Mouse (Mus musculus) spleen, adult 2 months (tissue): ENCODE results near the gene Epha4. TPM values are rescaled to one million over a fixed set of nuclear protein-coding genes. Genes with fewer than 3 reads are reported as not detected.

Experiments used
- DNase-seq, 2 experiments: peaks; one replicate each; pipeline versions ENCODE4 v3.0.0 to v3.0.0-alpha.2; 2012 to 2021; ENCODE audit warnings: low spot score in 2 of 2, low read depth in 1 of 2
- H3K27ac ChIP-seq: fragments of 200-500 bp; 2 replicates; pipeline ENCODE4 v1.5.1; 2012; ENCODE audit warnings: low read length, inconsistent platforms; ENCODE audit not compliant: insufficient read depth
- H3K27me3 ChIP-seq: fragments of 200-500 bp; 2 replicates; pipeline ENCODE4 v1.6.1; 2012; ENCODE audit warnings: mild to moderate bottlenecking, moderate library complexity, low read length, inconsistent platforms; ENCODE audit not compliant: control insufficient read depth, insufficient read depth
- H3K36me3 ChIP-seq: fragments of 200-500 bp; 2 replicates; pipeline ENCODE4 v1.6.1; 2012; ENCODE audit warnings: mild to moderate bottlenecking, low read length, inconsistent platforms; ENCODE audit not compliant: control insufficient read depth, insufficient read depth
- H3K4me1 ChIP-seq: fragments of 200-500 bp; 2 replicates; pipeline ENCODE4 v1.6.1; 2011; ENCODE audit warnings: inconsistent platforms; ENCODE audit not compliant: control insufficient read depth, insufficient read depth, insufficient read length
- H3K4me3 ChIP-seq: fragments of 200-500 bp; 2 replicates; pipeline ENCODE4 v1.5.1; 2011; ENCODE audit warnings: mild to moderate bottlenecking, inconsistent platforms; ENCODE audit not compliant: insufficient read depth, insufficient read length; ENCODE audit errors: extremely low read depth
- CTCF ChIP-seq: fragments of 200-500 bp; IDR thresholded peaks from 2 replicates; pipeline ENCODE4 v1.5.1; 2011; ENCODE audit warnings: mild to moderate bottlenecking, inconsistent platforms; ENCODE audit not compliant: insufficient read depth, insufficient read length, insufficient replicate concordance; ENCODE audit errors: extremely low read depth
- POLR2A ChIP-seq: fragments of 200-500 bp; IDR thresholded peaks from 2 replicates; pipeline ENCODE4 v1.6.1; 2011; ENCODE audit warnings: low read depth, low read length, inconsistent platforms
- WGBS: fragments of 180-500 bp; shearing (Covaris S2); methylation state at CpG from one replicate; pipeline ENCODE4 v1.1.7; 2018; 5-methylcytosine and 5-hydroxymethylcytosine counted together
- polyA plus RNA-seq: library from polyadenylated mRNA; depleted of rRNA; stranded (reverse); fragments of >200 nt; gene quantifications from 2 replicates; pipeline ENCODE4 v1.2.3, GENCODE M21; 2012

Epha4 gene
- polyA plus RNA-seq, 1 experiment, result 0.36 TPM

DNA sequence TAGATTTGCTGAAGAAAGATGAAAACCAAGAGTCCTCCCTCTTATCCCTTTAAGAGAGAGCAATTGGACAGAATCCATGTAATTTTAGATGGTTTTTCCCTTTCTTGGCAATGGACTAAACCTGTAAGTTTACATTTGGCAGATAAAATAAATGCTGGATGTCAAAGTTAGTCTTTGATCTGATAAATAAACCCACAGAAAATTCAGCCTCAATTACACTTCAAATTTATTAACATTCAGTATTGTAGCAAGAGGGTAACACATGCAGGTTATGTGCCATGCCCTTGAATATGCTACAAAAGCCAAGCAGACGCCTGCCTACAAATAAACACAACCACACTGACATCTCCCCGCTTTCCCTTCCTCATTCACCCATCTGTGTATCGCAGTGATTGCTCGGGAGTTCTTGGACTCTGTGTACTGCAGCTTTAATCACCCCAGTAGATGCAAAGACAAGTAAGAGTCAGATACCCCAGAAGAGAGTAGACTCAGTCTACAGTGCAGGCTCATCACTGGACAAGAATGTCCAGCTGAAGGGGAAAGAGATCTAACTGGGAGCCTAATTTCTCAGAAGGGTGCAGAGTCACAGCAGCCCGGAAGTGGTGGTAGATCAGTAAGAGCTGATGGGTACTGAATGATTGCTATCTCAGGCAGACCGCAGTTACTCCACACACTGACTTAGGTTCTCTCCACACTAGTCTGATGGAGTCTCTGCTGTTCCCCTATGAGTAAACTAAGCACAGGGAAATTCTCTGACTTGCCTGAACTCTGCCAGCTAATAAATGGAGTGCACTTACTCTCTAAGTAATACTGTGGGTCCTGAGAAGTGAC is 29.9 kb downstream of the Epha4 start:
- TF ChIP-seq CTCF (no peak), POLR2A (no peak)
- Histone ChIP-seq H3K4me1 (no peaks in the 10 kb centered on the region), H3K4me3 (no peak overlapping the region), H3K36me3 (no peaks in the 10 kb centered on the region), H3K27ac (no peak overlapping the region), H3K27me3 (no peaks in the 10 kb centered on the region)
- DNase-seq, result no peak
- WGBS, result 75% methylated on average over 6 of the region's 6 CpGs

DNA sequence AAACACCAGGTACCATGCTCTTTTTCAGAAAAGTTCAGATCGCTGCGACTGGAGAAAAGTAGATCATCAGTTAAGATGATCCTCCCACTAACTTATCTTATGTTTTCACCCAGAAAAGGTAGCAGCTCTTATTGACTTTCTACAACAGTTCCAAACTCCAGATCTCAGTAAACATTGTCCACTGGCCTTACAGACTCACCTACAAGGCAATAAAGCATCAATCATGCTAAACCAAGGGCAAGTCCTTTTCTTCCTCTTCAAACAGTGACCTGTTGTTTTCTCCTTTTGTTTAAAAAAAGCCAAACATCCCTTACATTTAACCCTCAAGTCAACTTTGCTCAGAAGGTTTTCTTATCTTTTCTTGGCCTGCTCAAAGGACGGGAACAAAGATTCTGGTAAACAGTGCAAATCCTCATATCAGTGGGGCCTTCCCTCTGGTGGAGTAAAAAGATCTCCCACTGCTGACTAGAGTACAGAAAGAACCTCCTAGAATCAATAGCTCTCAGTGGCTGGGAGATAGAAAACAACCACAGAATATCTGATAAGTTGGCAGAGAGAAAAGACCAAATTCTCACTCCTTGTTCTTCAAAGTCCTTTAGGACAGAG is 39.0 kb downstream of the Epha4 start:
- TF ChIP-seq CTCF (no peak), POLR2A (no peak)
- no peak for DNase-seq
- no peaks in the 10 kb centered on the region for H3K36me3 ChIP-seq
- H3K4me1 ChIP-seq, result no peaks in the 10 kb centered on the region
- 83% methylated on average over 3 of the region's 3 CpGs for WGBS
- no peak overlapping the region for H3K4me3 ChIP-seq
- no peak overlapping the region for H3K27ac ChIP-seq
- no peaks in the 10 kb centered on the region for H3K27me3 ChIP-seq

DNA sequence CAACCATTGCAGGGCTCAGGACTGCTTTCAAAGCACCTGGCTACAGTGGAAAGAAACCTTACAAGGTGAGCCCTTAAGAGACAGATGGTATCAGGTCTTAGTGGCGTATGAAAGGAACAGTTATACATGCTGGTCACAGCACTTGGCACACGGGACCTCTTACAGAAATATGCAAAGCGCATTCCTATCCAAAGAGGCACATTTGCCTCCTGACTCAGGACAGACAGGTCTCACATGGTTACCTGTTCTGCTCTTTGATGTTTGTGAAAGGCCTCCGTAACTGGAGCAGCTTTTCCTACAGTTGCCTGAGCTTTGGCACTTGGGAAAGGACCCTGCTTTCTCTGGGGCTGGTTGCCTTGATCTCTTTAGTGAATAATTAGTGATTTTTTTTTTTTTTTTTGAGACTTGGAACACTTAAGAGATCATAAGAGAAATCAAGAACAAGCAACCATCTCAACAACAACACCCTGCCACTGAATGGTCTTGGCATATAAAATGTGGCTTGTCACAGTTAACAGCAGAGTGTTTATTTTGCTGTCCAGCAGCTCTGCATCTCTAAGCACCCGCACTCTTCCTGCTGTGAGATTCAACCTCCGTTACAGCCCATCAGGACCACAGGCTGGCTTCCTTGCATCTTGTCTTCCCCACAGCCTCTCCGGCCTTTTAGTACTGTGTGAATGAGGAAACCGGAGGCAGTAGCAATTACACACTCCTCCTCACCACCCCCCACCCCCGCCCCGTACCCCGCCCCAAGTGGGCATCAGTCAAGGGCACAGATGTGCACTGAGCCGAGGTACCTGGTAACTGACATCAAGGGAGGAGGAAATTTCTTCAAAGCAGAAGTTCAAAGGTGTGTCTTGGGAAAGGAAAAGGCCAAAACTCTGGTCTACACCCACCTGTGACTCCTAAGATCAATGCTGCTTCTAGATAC is 41.2 kb downstream of the Epha4 start:
- TF ChIP-seq CTCF (no peak), POLR2A (no peak)
- H3K4me3 ChIP-seq, result no peak overlapping the region
- no peaks in the 10 kb centered on the region for H3K27me3 ChIP-seq
- no peaks in the 10 kb centered on the region for H3K4me1 ChIP-seq
- WGBS, result 78% methylated on average over 12 of the region's 12 CpGs
- H3K36me3 ChIP-seq, result no peaks in the 10 kb centered on the region
- DNase-seq, result no peak
- H3K27ac ChIP-seq, result no peak overlapping the region

DNA sequence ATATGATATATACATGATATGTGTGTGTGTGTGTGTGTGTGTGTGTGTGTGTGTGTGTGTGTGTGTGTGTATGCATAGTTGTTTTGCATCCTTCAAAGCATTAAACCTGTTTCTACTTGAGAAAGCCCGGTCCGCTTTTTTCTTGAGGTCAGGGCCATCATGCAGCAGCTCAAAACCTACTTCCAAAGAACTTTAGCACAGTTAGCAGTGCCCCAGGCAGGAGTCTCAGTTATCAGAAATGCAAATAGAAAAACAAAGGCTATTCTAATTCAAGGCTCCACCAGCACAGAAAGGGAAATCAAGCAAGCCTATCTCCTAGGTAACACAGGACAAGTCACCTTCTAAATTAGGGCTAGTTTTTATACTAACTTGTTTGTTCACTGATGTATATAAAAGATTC is 42.3 kb downstream of the Epha4 start:
- H3K4me1 ChIP-seq, result no peaks in the 10 kb centered on the region
- no peak for TF ChIP-seq CTCF
- no peak for TF ChIP-seq POLR2A
- no peak for DNase-seq
- no peak overlapping the region for H3K4me3 ChIP-seq
- H3K27ac ChIP-seq, result no peak overlapping the region
- WGBS, result 92% methylated on average over 2 of the region's 2 CpGs
- no peaks in the 10 kb centered on the region for H3K27me3 ChIP-seq
- H3K36me3 ChIP-seq, result no peaks in the 10 kb centered on the region

DNA sequence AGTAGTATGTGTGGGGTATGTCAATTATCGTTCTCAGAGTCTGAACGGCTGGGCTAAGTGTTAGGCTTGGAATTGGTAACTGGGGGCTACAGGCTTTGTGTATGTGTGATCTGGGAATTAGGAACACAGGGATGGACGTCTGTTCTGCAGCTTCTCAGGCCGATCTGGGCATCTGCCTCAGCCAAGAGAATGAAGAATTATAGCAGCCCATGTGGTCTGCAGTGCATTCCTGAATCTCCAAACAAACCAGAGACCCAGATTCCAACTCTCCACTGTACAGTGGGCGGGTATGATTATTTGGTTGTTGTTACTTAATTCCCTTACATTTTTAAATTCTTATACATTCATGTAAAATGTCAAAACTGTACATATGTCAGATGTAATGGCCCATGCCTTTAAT is 43.4 kb downstream of the Epha4 start:
- Histone ChIP-seq H3K36me3 (no peaks in the 10 kb centered on the region), H3K4me3 (no peak overlapping the region), H3K27ac (no peak overlapping the region), H3K4me1 (no peaks in the 10 kb centered on the region), H3K27me3 (no peaks in the 10 kb centered on the region)
- TF ChIP-seq CTCF, result no peak
- no peak for TF ChIP-seq POLR2A
- 87% methylated on average over 5 of the region's 5 CpGs for WGBS
- DNase-seq, result no peak

DNA sequence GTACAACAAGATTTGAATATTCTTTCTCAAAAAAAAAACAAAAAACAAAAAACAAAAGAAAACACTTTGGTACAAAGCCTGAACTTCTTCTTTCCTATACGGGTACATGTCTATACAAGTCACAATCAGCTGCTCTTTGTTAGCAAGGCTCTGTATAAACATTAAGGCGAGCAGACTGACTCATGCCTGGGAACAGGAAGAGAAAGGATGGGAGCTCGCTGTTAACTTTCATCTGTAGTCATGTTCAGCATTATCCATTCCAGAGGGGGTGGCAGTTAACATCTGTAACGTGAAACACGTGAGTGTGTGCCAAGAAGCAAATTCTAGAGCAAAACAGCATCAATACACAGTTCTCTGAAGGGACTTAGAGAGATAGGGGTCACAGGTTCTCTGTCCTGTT is 43.9 kb downstream of the Epha4 start:
- 71% methylated on average over 5 of the region's 5 CpGs for WGBS
- no peak for TF ChIP-seq CTCF
- Histone ChIP-seq H3K27me3 (no peaks in the 10 kb centered on the region), H3K36me3 (no peaks in the 10 kb centered on the region), H3K4me1 (no peaks in the 10 kb centered on the region), H3K27ac (no peak overlapping the region), H3K4me3 (no peak overlapping the region)
- DNase-seq, result no peak
